Mouse (Mus musculus): ENCODE data around the gene Zfp518a. TPM values are rescaled to one million over a fixed set of nuclear protein-coding genes. Genes with fewer than 3 reads are reported as not detected.

Gene Zfp518a
- polyA plus RNA-seq, 1 experiment from 2014 or later: 6.3 TPM

DNA sequence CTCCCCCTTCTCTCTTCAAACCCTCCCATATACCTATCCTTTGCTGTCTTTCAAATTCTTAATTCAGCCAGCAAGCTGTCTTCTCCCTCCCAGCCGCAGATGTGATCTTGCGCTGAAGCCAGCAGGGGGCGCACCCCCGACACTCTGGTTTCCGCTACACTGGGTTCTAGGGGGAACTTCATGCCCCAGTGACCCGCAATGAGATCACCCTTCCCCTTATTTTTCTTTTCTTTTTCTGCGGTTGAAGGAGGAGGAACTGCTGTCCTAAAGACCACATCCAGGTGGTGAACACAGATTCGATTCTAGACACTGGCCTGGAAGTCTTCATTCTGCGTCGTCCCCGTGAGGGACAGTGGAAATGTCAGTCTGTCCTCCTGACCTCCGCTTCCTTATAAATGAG is 68.5 kb downstream of the Zfp518a start:
- Histone ChIP-seq H3K9me3 (replicated peaks; ENCODE audit: control insufficient read depth, low read length) (no peaks in the 10 kb centered on the region), H3K27me3 (ENCODE audit: control insufficient read depth, insufficient read depth, low read length) (no peaks in the 10 kb centered on the region; the same call in 1 of the 2 replicates), H3K4me3 (ENCODE audit: low read length) (no peak overlapping the region), H3K4me2 (ENCODE audit: low read depth, low read length) (no peak overlapping the region), H3K9ac (ENCODE audit: low read length) (no peak overlapping the region), H3K4me1 (ENCODE audit: control insufficient read depth, insufficient read depth, low read length) (no peaks in the 10 kb centered on the region), H3K27ac (ENCODE audit: low read length) (no peak overlapping the region), H3K36me3 (ENCODE audit: control insufficient read depth, insufficient read depth) (no peaks in the 10 kb centered on the region)
- WGBS: 45% methylated on average over 12 of the region's 12 CpGs
- ATAC-seq (replicated peaks; ENCODE audit: extremely low read depth, insufficient read depth, low FRiP score): no peak

DNA sequence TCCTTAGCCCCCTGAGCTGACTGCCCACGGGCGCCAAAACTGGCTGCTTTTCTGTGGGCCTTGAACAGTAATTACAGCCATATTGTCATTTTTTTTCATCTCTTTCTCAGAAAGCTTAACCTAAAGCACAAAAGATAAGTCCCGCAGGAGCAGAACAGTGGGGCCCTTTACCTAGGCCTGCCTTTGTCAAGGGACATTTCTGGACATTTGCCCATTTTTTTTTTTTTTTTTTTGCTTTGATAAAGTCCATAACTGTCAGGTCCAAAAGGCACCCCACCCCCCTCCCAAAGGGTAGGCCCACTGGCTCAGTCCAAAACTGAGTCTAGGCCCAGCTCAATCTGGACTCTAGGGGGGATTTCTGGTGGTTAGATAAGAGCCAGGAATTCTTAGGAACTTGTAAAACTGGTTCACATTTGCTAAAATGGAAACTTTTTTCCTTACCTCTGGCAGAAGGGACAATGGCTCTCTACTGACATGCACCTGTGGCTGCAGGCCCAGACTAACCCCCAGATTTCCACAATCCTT is 69.9 kb downstream of the Zfp518a start:
- no peaks in the 10 kb centered on the region for H3K4me1 ChIP-seq (ENCODE audit: control insufficient read depth, insufficient read depth, low read length)
- H3K9me3 ChIP-seq (replicated peaks; ENCODE audit: control insufficient read depth, low read length): no peaks in the 10 kb centered on the region
- H3K36me3 ChIP-seq (ENCODE audit: control insufficient read depth, insufficient read depth): no peaks in the 10 kb centered on the region
- no peak overlapping the region for H3K4me3 ChIP-seq (ENCODE audit: low read length)
- no peaks in the 10 kb centered on the region; the same call in 1 of the 2 replicates for H3K27me3 ChIP-seq (ENCODE audit: control insufficient read depth, insufficient read depth, low read length)
- H3K4me2 ChIP-seq (ENCODE audit: low read depth, low read length): no peak overlapping the region
- H3K9ac ChIP-seq (ENCODE audit: low read length): no peak overlapping the region
- no peak for ATAC-seq (replicated peaks; ENCODE audit: extremely low read depth, insufficient read depth, low FRiP score)
- 63% methylated on average over 3 of the region's 3 CpGs for WGBS
- H3K27ac ChIP-seq (ENCODE audit: low read length): no peak overlapping the region

DNA sequence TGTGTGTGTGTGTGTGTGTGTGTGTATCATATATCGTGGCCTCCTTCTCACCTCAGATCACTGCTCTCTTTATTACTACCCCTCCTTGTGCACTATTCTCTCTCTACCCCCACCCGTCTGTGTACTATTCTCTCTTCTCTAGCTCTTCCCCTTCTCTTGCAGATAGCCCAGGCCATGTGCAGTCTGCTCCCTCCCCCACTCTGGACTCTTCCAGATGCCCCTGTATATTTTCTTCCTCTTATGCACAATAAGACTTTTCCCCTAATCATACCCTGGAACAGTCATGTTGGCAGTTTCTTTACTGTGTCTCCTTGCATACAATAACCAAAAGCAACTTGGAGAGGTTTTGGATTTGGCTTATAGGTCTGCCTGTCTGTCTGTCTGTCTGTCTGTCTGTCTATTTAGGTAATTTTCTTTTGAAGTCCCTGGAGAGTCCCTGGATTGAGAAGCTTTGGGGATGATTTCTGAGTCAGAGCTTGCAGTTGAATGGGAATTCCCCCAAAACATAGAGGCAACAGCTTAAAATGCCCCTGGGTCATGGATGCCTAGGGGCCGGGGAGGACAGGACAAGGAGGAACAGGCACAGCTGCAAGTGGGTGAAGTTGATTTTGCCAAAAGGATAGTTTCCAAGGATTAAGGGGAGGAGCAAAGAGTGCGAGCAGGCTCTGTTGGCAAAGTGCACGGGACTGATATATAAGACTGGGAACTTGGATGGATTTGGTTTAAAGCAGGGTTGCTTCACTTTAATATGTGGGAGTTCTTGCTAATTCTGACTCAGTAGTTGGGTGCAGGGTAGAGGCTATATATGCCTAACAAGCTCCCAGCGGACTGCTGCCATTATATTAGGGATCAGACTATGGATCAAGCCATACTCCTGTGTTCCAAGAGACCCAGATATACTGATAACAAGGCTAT is 70.7 kb downstream of the Zfp518a start:
- no peak overlapping the region for H3K27ac ChIP-seq (ENCODE audit: low read length)
- no peak overlapping the region for H3K9ac ChIP-seq (ENCODE audit: low read length)
- WGBS: 74% methylated on average over 6 of the region's 6 CpGs
- H3K27me3 ChIP-seq (ENCODE audit: control insufficient read depth, insufficient read depth, low read length): no peaks in the 10 kb centered on the region; the same call in 1 of the 2 replicates
- no peaks in the 10 kb centered on the region for H3K4me1 ChIP-seq (ENCODE audit: control insufficient read depth, insufficient read depth, low read length)
- H3K4me3 ChIP-seq (ENCODE audit: low read length): no peak overlapping the region
- H3K4me2 ChIP-seq (ENCODE audit: low read depth, low read length): no peak overlapping the region
- no peak for ATAC-seq (replicated peaks; ENCODE audit: extremely low read depth, insufficient read depth, low FRiP score)
- H3K36me3 ChIP-seq (ENCODE audit: control insufficient read depth, insufficient read depth): no peaks in the 10 kb centered on the region
- H3K9me3 ChIP-seq (replicated peaks; ENCODE audit: control insufficient read depth, low read length): no peaks in the 10 kb centered on the region

Small RNAs within 50 kb of the gene (microRNA-seq; reads per million reads assigned to microRNA genes)
- not detected for gene Mir8092

Other genes with a start within 250 kb of the Zfp518a start
- not detected in 2 replicates for gene Cc2d2b, start 146.0 kb upstream of the Zfp518a start, polyA plus RNA-seq (2015; fragmentation: Nextera tagmentation; extraction: Ambion mirVana)
- gene Ccnj, start 63.4 kb upstream of the Zfp518a start, polyA plus RNA-seq (2015; fragmentation: Nextera tagmentation; extraction: Ambion mirVana): 6.3 and 6.6 TPM in 2 replicates
- gene Blnk, start 99.8 kb downstream of the Zfp518a start, polyA plus RNA-seq (2015; fragmentation: Nextera tagmentation; extraction: Ambion mirVana): 0.60 and 0.75 TPM in 2 replicates
- 0.28 TPM in 1 of 2 replicates, not detected in the other for gene Dntt, start 134.6 kb downstream of the Zfp518a start, polyA plus RNA-seq (2015; fragmentation: Nextera tagmentation; extraction: Ambion mirVana)
- gene Opalin, start 182.4 kb downstream of the Zfp518a start, polyA plus RNA-seq (2015; fragmentation: Nextera tagmentation; extraction: Ambion mirVana): not detected in 2 replicates